Mouse (Mus musculus): Measurements from ENCODE around the gene Magi1.

Magi1 gene

GRCm38 (mm10) chr6:94203642-94204145 lies 80.0 kb downstream of the Magi1 start:
- no peak for DNase-seq (ENCODE audit: low spot score in 2 of 2)

DNA sequence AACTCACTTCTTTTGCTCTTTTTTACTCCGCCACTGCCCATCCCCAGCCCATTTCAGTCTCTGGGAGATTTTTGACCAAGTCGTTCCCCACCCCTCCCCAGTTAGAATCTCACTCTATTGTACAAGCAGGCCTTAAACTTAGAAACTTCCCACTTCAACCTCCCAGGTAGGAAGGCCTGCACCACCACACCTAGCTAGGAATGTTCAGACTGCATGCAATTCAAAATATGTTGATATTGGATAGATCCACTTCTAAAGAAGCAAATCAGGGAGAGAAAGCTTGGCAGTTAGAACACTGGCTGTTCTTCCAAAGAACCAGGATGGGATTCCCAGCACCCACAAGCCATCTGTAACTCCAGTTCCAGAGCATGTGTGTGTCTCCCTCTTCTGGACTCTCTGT lies 81.8 kb downstream of the Magi1 start:
- DNase-seq (ENCODE audit: low spot score in 2 of 2), result no peak

DNA sequence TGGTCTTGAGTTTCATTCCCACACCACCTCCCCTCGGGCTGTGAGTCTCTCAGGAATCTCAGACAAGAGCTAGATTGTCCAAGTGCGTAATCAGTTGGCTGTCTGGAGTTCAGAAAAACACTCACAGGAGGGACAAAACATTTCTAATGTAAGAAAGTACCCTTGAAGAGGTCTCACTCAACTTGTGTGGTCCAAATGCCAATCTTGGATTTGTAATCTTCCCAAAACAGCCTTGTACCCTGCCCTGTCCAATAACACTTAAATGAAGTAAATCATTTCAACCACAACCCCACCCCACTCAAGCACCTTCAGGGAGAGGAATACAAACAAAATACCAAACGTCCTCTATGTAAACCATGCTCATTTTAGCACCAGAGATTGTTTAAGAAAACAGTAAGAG lies 82.8 kb downstream of the Magi1 start:
- no peak for DNase-seq (ENCODE audit: low spot score in 2 of 2)

DNA sequence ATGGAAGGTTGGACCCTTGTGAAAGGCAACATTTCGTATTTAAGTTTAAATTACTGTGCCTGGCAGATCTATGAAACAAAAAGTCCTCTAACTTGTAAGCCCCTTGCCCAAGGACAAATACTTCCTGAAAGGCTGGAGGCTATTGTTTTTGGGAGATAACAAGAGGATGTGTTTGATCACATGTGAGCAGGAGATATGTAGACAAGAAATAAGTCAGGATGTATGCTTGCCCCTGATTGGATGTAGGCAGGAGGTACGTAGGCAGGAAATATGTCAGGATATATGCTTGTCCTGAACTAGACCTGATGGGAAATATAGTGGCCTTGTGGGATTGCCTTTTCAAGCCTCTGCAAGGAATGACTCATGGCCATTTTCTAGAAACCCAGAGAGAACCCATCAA lies 84.0 kb downstream of the Magi1 start:
- no peak for DNase-seq (ENCODE audit: low spot score in 2 of 2)

- no peak for DNase-seq (ENCODE audit: low spot score in 2 of 2)
These were observed 85.9 kb downstream of the Magi1 start for GRCm38 (mm10) chr6:94197831-94198230.

DNA sequence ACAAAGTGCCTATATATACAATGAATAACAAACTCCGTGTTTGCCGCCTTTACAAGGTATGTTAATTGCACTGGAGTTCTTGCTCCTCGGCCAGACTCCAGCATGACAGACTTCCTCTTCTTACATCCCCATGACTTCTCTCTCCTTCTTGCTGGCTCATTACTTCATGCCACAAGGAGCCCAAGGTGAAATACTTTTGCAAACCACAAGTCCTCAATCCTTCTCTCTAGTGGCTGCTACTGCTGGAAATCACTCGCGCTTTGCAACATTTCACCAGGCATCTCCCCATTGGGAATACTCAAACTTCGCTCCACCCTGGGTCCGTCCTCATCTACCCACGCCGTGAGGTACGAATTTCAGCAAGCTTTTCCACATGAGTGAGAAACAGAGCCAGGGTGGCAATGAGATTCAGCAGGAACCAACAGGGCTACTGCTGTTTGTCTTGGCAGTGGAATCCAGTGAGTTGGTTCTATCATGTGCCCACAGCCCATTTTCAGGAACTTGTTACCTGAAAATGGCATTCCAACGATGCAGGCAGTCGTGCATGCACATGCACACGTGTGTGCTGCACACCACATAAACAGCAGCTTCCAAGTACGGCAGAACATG lies 88.3 kb downstream of the Magi1 start:
- DNase-seq (ENCODE audit: low spot score in 2 of 2), result no peak

DNA sequence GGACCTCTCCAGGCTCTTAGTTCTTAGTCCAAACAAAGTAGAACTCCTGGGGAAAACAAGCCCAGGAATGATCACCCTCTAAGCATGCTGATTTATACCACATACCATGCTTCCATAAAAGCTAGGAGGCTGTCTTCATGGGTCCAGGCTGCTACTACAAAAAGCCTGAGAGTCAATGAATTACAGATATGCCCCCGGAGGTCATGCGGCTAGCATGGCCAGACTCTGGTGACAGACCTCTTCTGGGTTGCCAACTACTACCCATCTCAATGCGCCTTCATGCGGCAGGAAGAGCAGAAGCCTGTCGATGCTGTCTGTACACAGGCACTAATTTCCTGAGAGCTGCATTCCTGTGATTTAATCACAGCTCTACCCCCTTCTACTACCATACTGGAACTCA lies 92.9 kb downstream of the Magi1 start:
- no peak for DNase-seq (ENCODE audit: low spot score in 2 of 2)

- no peak for DNase-seq (ENCODE audit: low spot score in 2 of 2)
These were observed 94.3 kb downstream of the Magi1 start for GRCm38 (mm10) chr6:94189379-94189778.

GRCm38 (mm10) chr6:94186628-94187319 lies 96.9 kb downstream of the Magi1 start:
- no peak for DNase-seq (ENCODE audit: low spot score in 2 of 2)

DNA sequence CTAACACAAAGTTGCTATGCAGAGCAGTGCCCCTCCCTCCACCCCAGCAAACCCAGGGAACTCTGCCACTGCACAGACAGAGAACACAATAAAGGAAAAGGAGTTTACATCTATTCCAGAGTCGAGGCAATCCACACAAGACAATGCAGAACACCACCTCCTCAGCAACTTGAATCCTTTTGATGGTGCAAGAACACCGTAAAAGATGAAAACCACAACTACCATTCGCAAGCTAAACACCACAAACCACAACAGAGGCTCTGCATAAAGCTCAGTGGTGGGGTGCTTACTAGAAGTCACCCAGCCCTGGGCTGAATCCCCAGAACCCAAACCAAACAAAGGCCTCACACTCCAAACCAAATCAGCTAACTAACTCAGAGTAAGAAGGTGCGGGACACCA lies 99.4 kb downstream of the Magi1 start:
- DNase-seq (ENCODE audit: low spot score in 2 of 2), result no peak

DNA sequence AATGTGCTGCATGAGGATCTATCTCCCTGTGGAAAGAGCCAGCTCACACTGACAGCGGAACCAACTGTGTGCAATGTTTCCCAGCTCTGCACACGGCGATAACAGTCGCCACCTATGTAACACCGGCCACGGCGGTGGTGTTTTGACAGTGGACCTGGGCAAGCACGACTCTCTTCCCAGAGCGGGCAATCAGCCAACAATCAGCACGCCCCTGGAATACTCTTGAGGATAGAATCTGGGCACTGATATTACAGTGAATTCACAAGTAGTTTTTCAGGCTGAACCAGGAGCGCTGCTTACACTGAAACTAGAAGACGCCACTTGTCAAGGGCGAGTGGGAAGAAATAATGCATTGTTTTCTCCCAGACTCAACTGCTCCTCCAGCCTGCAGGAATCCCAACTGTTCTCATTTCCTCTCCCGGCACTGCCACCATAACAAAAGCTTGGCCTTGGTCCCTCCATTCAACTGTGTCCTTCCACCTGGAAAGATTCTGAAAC lies 100.3 kb downstream of the Magi1 start:
- no peak for DNase-seq (ENCODE audit: low spot score in 2 of 2)

- no peak for DNase-seq (ENCODE audit: low spot score in 2 of 2)
These were observed 102.0 kb downstream of the Magi1 start for GRCm38 (mm10) chr6:94181673-94182255.

- DNase-seq (ENCODE audit: low spot score in 2 of 2), result no peak
These were observed 103.2 kb downstream of the Magi1 start for GRCm38 (mm10) chr6:94180331-94181150.

GRCm38 (mm10) chr6:94177559-94177958 lies 106.2 kb downstream of the Magi1 start:
- DNase-seq (ENCODE audit: low spot score in 2 of 2), result no peak

- no peak for DNase-seq (ENCODE audit: low spot score in 2 of 2)
These were observed 107.0 kb downstream of the Magi1 start for GRCm38 (mm10) chr6:94176705-94177104.

DNA sequence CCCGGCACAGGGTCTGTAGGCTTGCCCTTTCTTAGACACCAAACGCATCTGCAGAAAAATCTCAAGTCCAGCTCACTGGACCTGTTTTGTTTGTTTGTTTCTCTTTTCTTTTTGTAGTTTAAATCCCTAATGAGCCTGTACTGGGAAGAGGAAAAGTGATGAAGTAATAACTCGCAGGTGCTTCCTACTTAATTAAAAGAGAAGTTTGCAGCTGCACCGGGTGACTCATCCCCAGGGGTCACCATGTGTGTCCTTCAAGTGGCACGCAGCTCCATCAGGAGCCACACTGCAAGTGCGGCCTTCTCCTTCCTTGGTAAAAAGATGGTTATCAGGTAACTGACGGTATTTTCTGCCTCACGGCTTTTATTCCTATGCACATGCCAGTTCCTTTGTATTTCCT lies 112.5 kb downstream of the Magi1 start:
- DNase-seq (ENCODE audit: low spot score in 2 of 2), result no peak

DNA sequence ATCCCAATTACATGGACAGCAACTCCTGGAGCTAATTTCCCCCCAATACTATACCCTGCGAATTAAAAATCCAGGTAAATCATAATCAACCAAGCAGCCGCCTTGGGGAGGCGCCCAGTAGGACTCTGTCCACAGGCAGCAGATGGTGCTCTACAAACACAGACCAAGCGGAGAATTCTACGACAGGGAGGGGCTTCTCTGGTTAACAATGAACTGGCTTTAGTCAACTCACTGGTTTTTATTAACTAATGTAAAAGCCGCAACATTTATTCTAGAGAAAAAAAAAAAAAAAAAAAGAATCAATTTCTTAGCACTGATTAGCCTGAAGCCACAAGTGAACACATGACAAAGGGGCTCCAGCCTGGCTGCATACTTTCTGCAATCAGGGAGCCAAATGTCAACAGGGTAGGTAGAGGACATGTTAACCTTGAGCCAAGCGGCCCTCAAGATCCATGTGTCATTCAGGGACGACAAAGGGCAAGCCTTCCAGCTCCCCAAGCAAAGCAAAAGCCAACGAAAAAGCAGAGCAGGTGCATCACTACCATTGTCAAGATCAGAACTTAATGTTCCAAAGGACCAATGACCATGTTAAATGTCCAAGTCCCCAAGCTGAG lies 114.0 kb downstream of the Magi1 start:
- no peak for DNase-seq (ENCODE audit: low spot score in 2 of 2)

DNA sequence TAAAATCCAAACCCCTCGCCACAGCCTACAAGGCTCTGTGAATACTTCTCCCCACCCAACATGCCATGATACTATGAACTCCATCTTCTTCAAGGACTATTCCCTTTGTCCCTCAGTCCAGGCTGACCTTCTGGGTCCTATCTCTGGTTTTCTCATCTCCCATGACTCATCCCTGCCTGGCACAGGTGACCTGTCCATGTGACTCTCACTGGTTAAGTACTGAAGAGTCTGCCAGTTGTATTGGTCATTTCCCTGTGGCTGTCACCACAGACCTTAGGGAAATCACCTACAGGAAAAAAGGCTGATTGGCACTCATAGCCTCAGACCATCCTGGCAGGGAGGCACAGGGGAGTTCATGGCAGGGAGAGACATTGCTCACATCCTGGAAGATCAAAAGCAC lies 117.8 kb downstream of the Magi1 start:
- DNase-seq (ENCODE audit: low spot score in 2 of 2), result no peak

- DNase-seq (ENCODE audit: low spot score in 2 of 2), result no peak
These were observed 118.8 kb downstream of the Magi1 start for GRCm38 (mm10) chr6:94164753-94165536.

GRCm38 (mm10) chr6:94163325-94163995 lies 120.3 kb downstream of the Magi1 start:
- DNase-seq (ENCODE audit: low spot score in 2 of 2), result no peak
